Mouse (Mus musculus): ENCODE results near the gene Tada1.

Gene Tada1

DNA sequence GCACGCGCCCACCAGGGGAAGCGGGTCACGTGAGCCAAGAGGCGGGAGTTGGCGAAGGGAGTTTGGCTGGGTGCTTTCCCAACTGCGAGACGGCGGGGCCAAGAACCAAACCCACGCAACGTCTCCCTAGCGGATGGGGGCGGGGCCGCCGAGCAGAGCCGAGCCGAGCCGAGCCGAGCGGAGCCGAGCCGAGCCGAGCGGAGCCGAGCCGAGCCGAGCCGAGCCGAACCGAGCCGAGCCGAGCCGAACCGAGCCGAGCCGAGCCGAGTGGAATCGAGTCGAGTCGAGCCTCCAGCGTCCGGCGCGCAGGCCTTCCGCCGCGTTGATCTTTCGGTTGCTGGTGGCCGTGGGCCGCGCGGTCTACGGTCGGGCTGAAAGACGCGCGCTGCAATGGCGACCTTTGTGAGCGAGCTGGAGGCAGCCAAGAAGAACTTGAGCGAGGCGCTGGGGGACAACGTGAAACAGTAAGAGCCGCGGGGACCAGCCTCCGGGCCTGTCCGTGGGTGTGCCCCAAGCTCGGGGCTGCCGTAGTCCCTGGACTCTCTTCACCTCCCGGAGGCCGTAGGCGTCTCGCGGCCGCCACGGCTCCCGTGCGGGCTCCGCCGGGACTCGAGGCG lies at the start of gene Tada1:
Gene Tada1 (plus strand): TSS at position 85 of the 617 bp plus-strand sequence.
- in situ Hi-C loops (cut with MboI, MseI) = loop anchor here (10.0 to 25.0 kb wide), 2 partner anchors 604 to 983 kb away; no protein-coding TSS in a partner anchor

DNA sequence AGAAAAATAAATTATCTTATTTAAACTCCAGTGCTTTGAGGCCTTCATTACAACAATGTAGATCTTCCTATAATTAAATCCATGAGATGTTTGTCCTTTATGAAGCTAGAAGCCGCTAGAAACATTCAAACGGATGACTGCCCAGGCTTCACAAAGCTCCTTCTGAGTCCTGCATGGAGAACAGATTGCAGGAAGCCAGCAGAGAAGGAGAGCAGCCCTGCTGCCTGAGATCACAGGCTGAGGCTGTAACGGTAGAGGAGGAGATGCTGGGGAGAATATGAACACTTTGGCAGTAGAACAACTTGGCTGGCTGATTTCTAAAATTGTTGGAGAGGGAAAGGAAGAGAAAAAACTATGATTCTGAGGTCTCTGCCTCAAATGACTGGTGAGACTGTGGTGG lies 48.1 kb upstream of the Tada1 start:
- in situ Hi-C loops (cut with MboI, MseI) = no loop called here

DNA sequence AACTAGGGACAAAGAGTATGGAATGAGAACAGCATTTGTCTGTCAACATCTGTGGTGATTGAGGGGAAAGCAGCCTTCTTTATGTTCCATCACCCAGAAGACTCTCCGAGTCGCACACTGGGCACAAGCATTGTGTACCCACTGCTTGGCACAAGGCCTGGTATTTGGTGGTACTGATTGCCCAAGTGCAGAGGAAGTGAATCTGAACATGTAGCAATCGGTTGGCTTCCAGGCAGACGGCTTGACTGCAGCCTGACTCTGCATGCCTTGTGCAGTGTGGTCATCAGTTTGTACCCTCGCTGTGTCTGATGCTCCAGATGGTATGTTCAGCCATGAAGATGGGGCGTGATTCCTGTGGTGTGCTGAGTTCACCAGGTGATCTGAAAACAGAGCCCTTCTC lies 39.8 kb upstream of the Tada1 start:
- in situ Hi-C loops (cut with MboI, MseI) = no loop called here

DNA sequence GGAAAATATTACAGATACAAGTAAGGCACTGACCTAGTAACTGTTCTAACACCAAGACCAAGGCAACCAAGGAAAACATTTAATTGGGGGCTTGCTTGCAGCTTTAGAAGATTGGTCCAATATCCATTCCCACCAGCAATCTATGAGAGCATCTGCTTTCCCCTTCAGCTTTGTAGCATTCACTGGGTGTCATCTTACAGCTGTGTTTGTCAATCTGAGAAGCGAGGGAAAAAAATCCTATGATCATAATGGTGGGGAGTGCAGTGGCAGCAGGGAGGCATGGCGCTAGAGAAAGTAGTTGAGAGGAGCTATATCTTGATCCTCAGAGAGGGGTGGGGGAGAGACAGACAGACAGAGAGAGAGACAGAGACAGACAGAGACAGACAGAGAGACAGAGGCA lies 36.8 kb upstream of the Tada1 start:
- in situ Hi-C loops (cut with MboI, MseI) = no loop called here

DNA sequence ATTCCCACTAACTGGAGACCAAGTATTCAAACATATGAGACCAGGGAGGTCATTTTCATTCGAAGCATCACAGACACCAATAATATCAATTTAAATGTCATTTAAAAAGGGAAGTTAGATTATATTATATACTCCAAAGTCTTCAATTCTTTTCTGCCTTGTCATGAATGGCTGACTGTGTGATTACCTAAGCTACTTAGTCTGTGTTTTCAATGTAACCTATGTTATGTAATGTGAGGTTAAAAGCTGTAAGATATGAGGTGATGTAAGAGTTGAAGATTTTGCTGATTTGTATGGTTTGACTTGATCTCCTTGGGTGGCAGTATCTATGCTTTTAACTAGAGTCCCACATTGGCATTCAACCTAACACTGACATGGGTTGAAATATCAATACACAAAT lies 36.4 kb upstream of the Tada1 start:
- in situ Hi-C loops (cut with MboI, MseI) = no loop called here

DNA sequence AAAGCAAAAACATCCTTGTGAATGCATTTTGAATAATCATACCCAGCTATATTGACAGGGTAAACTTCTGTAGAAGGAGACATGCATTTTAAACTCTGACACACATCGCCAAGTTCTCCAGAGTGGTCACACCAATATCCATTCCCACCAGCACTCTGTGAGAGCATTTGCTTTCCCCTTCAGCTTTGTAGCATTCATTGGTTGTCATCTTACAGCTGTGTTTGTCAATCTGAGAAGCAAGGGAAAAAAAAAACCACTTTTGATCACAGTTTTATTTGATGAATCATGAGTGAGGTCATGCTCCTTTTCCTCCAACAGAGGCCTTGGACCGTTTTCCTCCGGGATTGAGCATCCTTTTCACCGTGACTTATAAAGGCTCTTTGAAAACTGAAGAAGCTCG lies 35.3 kb upstream of the Tada1 start:
- in situ Hi-C loops (cut with MboI, MseI) = no loop called here

DNA sequence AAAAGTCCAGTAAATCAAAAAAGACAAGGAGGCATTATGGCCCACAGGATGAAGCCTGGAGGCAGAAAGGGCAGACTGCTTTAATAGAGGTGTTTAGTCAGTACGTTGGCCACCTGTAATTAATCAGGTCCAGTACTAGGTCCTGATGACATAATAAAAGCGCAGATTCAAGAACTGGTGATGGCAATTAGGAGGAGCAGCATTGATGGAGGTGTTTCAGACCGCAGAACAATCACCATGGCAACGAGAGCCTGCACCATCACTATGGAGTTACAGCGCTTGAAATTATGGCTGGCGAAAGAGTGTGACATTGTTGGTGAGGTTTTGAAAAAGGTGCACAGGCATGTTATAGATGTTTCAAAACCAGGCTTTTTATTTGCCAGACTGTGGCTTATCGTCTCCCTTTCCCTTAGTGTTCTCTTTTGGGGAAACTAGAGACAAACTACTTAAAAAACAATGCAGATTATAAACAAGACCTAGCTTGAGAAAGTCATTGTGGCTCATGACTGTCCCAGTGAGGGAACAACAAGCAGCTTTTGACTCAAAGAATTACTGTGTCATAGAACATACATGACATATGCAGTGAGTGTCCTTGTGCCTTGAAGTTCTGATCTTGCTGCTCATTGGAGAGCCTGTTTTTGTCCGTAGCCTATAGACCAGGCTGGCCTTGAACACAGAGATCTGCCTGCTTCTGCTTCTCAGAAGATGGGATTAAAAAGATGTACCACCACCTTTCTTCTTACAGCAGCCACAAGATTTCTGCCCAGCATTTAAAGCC lies 34.4 kb upstream of the Tada1 start:
- in situ Hi-C loops (cut with MboI, MseI) = no loop called here

DNA sequence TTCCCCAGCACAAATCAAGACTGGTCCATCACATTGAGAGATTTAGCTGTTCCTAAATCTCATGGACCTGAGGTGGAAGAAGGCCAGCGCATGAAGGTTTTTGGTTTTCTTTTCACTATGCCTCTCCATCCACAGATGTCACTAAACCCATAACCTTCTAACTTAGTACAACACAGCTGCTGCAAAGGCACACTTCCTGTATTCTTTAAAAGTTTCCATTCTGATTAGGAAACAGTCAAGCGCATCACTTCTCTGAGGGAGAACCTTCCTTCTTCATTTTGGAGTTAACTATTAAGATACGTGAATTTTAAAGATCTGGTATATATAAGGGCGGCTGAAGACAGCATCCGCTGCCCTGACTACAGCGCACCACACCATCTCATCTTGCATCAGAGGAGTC lies 33.3 kb upstream of the Tada1 start:
- in situ Hi-C loops (cut with MboI, MseI) = no loop called here

DNA sequence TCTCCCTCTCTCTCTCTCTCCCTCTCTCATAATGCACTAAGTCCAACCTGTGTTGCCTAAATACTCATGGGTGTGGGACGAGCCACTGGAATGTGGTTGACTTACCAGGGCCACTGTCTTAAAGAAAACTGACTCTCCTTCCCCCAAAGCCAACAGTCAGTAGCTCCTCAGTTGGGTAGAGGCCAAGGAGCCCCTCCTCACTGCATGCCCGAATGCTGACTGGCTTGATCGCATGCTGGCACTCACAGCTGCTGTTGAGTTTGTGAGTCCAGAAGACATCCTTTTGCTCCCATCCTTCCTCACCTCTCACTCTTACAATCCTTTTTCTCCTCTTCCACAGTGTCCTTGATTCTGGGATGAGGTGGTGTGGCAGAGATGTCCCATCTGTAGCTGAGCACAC lies 32.0 kb upstream of the Tada1 start:
- in situ Hi-C loops (cut with MboI, MseI) = no loop called here

DNA sequence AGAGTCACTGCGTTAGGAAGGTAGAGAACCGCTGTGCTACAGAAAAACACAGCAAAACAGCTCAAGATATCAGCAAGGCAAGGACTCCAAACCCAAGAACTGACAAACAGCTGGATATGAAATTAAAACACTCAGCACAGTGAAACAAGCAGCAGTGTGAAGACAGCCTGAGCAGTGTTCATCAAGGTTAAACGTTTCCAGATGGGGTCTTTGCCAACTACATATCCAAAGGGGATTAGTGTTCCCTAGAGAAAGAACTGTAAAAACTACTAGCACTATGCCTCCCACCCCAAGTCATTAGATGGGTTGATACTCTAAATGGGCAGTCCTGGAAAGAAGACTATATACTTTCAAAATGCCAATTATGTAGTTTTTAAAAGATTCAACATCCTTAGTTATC lies 29.6 kb upstream of the Tada1 start:
- in situ Hi-C loops (cut with MboI, MseI) = no loop called here

DNA sequence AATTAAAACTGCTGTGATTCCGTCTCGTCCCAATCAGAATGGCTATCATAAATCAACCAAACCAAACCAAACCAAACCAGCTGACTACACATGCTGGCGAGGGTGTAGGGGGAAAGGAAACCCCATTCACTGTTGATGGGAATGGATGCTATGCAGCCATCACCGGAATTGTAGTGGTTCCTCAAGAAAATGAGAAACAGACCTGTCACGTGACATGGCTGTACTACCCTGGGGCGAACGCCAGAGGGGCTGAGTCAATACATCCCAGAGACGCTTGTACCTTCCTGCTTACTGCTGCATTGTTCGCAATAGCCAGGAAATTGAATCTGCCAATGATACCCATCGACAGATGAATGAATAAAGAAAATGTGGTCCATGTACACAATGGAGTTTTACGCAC lies 29.1 kb upstream of the Tada1 start:
- in situ Hi-C loops (cut with MboI, MseI) = no loop called here

DNA sequence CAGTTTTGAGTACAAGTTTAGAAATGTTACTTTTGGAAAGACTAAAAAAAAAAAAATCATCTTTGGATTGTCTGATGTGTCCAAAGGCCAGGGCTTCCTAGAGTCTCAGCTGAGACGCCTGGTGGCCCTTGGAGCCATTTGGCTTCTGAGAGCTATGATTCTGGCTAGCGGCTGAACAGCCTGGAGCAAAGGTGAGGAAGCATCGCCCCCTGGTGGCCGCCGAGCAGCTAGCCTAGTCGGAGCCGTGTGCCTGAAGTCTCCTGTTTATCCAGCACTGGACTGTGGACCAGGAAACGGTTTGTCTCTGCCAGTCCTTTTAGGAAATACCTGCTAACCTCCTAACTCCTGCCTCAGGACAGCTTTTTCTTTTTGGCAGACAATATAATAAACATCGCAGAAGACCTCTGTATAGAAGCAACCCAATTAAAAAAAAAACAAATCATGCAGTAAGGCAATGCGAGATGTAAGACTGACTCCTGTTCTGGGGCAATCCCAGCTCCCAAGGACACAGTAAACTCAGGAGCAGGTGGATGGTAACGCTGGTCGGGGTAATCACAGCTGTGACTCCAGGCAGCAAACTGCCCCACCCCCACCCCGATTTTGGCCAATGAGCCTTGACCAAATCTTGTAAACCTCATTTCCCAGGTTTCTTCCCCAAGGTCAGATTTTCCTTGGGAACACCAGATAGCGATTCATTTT lies 18.6 kb upstream of the Tada1 start:
- in situ Hi-C loops (cut with MboI, MseI) = loop anchor here (5.0 kb wide), 1 partner anchor 198 kb away; no protein-coding TSS in a partner anchor

DNA sequence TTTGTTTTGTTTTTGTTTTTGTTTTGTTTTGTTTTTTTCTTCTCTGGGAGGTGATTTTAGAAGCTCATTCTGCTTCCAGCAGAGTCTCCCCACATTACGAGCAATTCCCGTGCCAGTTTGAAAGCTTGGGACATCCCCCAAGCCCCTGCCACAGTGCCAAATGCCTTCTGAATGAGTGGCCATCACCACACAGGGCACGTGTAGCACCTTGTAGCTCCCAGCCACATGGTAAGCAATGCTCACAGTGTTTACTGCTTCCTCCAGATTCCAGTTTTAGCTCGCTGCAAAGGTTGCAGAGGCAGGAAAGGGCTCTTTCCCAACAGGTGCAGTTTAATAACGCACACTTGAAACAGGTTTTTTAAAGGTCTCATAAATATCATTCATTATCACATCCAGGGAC lies 18.0 kb upstream of the Tada1 start:
- in situ Hi-C loops (cut with MboI, MseI) = loop anchor here (5.0 kb wide), 1 partner anchor 199 kb away; no protein-coding TSS in a partner anchor

DNA sequence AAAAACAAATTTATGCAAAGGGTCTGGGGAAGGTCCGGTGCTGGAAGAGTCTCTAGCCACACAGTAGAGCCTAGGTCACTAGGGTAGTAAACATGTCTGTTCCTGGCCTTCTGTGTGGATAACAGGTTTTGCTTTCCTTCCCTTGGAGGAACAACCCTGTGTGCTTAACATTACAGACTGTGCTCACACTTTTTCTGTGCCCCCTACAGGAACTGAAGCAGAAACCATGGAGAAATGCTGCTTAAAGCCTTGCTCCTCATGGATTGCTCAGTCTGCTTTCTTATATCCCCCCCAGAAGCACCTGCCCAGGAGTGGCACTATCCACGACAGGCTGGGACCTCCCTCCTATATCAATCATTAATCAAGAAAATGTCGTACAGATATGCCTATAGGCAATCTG lies 17.1 kb upstream of the Tada1 start:
- in situ Hi-C loops (cut with MboI, MseI) = loop anchor here (5.0 kb wide), 1 partner anchor 200 kb away; no protein-coding TSS in a partner anchor

DNA sequence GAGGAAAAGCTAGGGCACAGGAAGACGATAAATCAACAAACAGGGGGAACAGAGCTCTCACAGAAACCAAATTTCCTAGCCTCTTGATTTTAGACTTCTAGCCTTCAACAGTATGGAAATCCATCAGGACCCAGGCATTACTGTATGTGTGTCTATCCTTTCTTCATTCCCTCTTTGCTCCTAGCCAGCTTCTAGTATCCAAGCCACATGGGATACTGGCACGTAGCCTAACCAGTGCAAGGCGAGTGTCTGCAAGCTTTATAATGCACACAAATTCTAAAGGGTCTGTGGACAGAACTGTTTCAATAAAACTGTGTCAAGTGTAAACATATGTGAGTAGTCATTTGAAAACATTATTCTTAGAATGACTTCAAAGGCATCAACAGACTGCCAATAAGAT lies 16.2 kb upstream of the Tada1 start:
- in situ Hi-C loops (cut with MboI, MseI) = loop anchor here (5.0 kb wide), 1 partner anchor 200 kb away; no protein-coding TSS in a partner anchor

DNA sequence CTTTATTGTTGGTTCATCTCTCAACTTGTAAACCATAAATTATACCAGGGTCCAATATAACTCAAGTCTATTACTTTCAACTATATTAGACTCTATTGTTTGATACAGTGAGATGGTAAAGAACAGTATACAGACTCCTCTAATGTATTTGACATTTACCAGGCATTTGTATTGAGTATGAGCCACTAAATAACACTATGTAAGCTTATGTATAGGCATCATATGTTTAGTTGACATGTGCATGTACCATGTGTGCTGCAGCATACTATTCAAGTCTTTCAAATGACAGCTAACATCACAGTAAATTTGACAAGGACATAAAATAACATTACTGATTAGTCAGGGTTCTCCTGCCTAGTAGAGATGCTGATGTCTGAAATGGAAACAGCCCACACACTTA lies 15.8 kb upstream of the Tada1 start:
- in situ Hi-C loops (cut with MboI, MseI) = loop anchor here (5.0 kb wide), 1 partner anchor 201 kb away; no protein-coding TSS in a partner anchor

DNA sequence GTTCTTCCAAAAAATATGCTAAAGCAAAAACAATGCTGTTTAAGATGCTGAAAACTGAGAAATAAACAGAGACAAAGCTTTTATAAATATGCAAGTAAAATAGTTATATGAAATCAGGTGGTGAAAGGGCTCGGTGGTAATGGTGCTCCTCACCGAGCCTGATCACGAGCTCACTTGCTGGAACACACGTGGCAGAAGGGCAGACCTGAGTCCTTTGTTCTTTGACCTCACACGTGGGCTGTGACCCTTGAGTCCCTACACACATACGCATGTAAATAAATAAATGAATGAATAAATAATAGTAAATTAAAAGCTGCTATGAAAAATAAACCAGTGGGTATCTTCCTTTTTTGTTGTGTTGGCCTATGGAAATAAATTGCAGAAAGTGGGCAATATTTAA lies 1.7 kb upstream of the Tada1 start:
- in situ Hi-C loops (cut with MboI, MseI) = loop anchor here (10.0 to 25.0 kb wide), 2 partner anchors 602 to 985 kb away; no protein-coding TSS in a partner anchor

DNA sequence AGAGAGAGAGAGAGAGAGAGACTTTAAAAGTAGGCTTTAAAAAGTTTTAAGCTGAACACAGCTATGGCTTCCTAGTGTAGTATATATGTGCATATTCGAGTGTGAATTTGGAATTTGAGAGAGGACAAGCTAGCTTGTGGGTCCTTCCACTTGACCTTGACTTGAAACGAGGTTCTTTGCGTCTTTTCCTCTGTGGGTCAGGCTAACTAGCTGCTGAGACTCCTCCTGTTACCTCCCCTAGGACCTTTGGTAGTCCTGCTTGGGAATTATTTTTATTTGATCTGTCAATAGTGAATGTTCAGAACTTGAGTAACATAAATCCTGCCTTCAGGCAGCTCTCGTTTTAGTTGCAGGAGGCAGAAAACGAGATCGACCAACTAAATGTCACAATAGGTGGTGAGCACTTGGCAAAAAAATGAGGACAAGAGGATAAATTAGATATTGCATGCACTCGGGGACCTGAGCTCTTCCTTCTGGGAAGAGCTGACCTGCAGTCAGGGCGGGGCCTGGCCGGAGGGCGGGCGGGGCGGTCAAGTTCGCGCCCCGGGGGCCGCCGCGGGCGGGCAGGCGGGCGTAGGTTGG lies 375 bp upstream of the Tada1 start:
- in situ Hi-C loops (cut with MboI, MseI) = loop anchor here (10.0 to 25.0 kb wide), 2 partner anchors 604 to 984 kb away; no protein-coding TSS in a partner anchor

DNA sequence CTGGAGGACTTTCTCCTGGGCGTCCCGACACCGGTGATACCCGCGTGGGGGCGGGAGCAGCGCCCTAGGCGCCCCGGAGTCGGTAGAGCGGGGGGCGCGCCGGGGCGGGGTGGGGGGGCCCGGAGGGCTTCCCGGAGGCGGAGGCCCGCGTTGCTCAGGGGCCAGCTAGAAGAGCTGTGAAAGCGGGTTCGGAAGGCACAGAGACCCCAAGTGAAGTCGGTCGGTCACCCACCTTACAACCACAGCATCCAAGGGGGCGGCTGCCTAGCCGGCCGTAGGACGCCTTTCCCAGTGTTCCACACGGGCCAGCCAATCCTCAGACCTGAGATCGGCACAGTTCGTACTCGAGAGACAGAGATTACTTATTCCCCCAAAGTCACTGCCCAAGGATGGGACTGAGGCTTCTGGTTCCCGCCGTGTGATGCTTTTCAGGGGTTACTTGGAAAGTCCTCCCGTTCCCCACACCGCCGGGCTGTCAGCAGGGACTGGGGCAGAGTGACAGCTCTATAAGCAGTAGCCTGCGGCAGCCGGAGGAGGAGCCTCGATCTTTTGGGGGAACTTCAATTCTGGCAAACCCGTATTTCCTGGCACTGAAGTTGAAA lies 834 bp downstream of the Tada1 start:
- in situ Hi-C loops (cut with MboI, MseI) = loop anchor here (10.0 to 25.0 kb wide), 2 partner anchors 605 to 983 kb away; no protein-coding TSS in a partner anchor

DNA sequence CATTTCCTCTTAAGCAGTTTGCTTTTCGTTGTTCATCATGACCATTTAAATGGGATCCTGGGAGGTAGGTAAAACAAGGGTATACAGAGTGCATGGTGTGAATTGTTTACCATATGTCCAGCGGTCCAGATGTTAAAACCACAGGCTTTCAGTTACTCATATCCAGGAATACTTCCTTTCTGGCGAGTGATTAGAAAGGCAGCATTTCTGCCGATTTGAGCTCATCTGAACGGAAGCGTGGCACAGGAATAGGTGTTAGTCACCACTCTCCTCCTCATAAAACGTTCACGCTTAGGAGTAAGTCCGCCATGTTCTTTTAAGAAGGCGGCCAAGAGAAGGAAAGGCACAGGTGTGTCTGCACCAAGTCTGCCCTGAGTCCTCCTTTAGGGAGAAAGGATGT lies 2.4 kb downstream of the Tada1 start:
- in situ Hi-C loops (cut with MboI, MseI) = loop anchor here (25.0 kb wide), 1 partner anchor 981 kb away; no protein-coding TSS in a partner anchor

DNA sequence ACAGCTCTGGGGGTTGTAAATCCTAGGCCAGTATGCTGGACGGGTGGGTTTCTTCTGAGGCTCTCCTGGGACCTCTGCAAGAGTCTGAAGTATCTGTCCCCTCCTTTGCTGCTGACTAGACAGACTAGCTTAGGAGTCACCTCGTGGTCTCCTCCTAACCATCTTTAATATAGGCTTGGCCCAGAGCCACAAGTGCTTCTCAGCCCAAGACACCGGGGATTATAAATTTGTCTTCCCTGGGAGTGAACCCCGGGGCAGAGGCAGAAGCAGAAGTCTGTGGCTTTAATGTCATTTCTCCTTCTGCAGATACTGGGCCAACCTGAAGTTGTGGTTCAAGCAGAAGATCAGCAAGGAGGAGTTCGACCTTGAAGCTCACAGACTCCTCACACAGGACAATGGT lies 2.9 kb downstream of the Tada1 start:
- in situ Hi-C loops (cut with MboI, MseI) = loop anchor here (25.0 kb wide), 1 partner anchor 980 kb away; no protein-coding TSS in a partner anchor

Measured in regulatory T cell (primary cell).